Mouse (Mus musculus) limb, embryonic 13.5 days (tissue): ENCODE results near the gene Gm13279. TPM values are rescaled to one million over a fixed set of nuclear protein-coding genes. Genes with fewer than 3 reads are reported as not detected.
"Not testable (repeated sequence)": the region's sequence is repeated elsewhere in the genome, so short reads cannot be mapped to it uniquely, and the experiment has no call there.

Experiments used
- ATAC-seq: fragments of 200-750 bp; cut with Nextera tagmentation; 2 replicates; pipeline ENCODE4 v1.8.0; 2017; ENCODE audit warnings: low read depth, moderate number of reproducible peaks, moderate TSS enrichment; ENCODE audit not compliant: low FRiP score
- H3K27ac ChIP-seq: fragments of 300-500 bp; sonication (generic); 2 replicates; pipeline ENCODE4 v1.5.1; 2015; ENCODE audit warnings: inconsistent platforms, mild to moderate bottlenecking, moderate library complexity
- H3K27me3 ChIP-seq: fragments of 300-500 bp; sonication (generic); 2 replicates; pipeline ENCODE4 v1.6.1; 2015; ENCODE audit warnings: mild to moderate bottlenecking, inconsistent platforms
- H3K36me3 ChIP-seq: fragments of 300-500 bp; sonication (generic); 2 replicates; pipeline ENCODE4 v1.6.1; 2015; ENCODE audit warnings: inconsistent platforms, mild to moderate bottlenecking, moderate library complexity
- H3K4me1 ChIP-seq: fragments of 300-500 bp; sonication (generic); 2 replicates; pipeline ENCODE4 v1.6.1; 2015; ENCODE audit warnings: inconsistent platforms
- H3K4me2 ChIP-seq: fragments of 300-500 bp; sonication (generic); replicated peaks from 2 replicates; pipeline ENCODE4 v1.6.1; 2015; ENCODE audit warnings: inconsistent platforms, mild to moderate bottlenecking, moderate library complexity
- H3K4me3 ChIP-seq: fragments of 300-500 bp; sonication (generic); 2 replicates; pipeline ENCODE4 v1.5.1; 2015; ENCODE audit warnings: moderate library complexity, mild to moderate bottlenecking, inconsistent platforms
- H3K9ac ChIP-seq: fragments of 300-500 bp; sonication (generic); 2 replicates; pipeline ENCODE4 v1.6.1; 2015; ENCODE audit warnings: mild to moderate bottlenecking, inconsistent platforms
- H3K9me3 ChIP-seq: fragments of 300-500 bp; sonication (generic); 2 replicates; pipeline ENCODE4 v1.6.1; 2016; ENCODE audit warnings: inconsistent platforms
- WGBS: fragments of 180-500 bp; shearing (Covaris S2); methylation state at CpG from one replicate; pipeline ENCODE4 v1.1.7; 2015; 5-methylcytosine and 5-hydroxymethylcytosine counted together
- polyA plus RNA-seq: library from polyadenylated mRNA; unstranded; fragments of >200 nt; fragmentation: Nextera tagmentation; extraction: Ambion mirVana; gene quantifications from 2 replicates; pipeline ENCODE4 v1.2.1, GENCODE M21; 2015

Gm13279 gene
- polyA plus RNA-seq, 1 experiment from 2014 or later, result not detected

DNA sequence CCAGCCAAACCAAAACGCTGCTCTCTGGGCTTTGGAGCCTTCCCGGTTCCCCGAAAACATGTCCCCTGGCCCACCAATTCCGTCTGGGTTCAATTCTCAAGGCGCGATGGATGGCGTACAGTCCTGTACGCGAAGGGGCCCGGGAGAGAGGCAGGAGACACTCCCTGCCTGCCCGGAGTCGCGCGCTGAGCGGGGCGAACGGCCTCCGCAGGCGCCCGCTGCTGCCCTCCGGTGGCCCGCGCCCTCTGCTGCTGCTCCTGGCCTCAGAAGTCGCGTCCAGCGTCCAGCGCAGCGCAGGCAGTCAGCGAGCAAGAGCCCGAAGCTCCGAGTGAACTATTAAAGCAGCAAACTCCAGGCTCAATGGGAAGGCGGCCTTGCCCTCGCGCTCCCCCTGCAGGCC, 8.6 kb downstream of the Gm13279 start:
- not testable (repeated sequence) for H3K9ac ChIP-seq, H3K27ac ChIP-seq, H3K4me1 ChIP-seq, H3K9me3 ChIP-seq, H3K27me3 ChIP-seq, H3K36me3 ChIP-seq, ATAC-seq
- WGBS, result 0% methylated on average over 13 of the region's 34 CpGs
- H3K4me2 ChIP-seq, result peak overlapping the region; percentile 46; the same call in 1 of the 2 replicates
- peak overlapping the region; percentile 28 for H3K4me3 ChIP-seq

DNA sequence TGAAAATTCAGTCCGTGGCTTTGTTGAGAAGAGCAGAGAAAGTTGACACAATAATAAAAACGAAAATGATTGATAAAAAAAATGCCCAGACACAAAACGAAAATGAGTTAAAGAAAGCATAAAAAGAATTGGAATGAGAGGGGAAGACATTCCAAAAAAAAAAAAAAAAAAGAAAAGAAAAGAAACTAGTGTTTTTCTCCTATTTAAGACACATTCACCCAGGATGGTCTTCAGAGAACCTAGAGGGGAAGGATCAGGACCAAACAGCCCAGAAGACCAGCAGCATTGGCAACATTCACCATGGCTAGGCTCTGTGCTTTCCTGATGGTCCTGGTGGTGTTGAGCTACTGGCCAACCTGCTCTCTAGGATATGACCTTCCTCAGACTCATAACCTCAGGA, 18.7 kb downstream of the Gm13279 start, which contains the start of gene Ifna7:
TSS of gene Ifna7 (plus strand) at position 301 of the 400 bp plus-strand sequence.
- H3K27ac ChIP-seq, result no peak within 1 kb of the TSS
- no peaks in the 10 kb centered on the region for H3K9me3 ChIP-seq
- no peaks in the 10 kb centered on the region for H3K4me1 ChIP-seq
- no peak within 1 kb of the TSS for H3K9ac ChIP-seq
- no peak within 1 kb of the TSS for H3K4me3 ChIP-seq
- no peak within 1 kb of the TSS for H3K4me2 ChIP-seq
- ATAC-seq, result no peak
- no peaks in the 10 kb centered on the region; the same call in 1 of the 2 replicates for H3K27me3 ChIP-seq
- H3K36me3 ChIP-seq, result no peaks in the 10 kb centered on the region
- 54% methylated on average over 3 of the region's 3 CpGs for WGBS

DNA sequence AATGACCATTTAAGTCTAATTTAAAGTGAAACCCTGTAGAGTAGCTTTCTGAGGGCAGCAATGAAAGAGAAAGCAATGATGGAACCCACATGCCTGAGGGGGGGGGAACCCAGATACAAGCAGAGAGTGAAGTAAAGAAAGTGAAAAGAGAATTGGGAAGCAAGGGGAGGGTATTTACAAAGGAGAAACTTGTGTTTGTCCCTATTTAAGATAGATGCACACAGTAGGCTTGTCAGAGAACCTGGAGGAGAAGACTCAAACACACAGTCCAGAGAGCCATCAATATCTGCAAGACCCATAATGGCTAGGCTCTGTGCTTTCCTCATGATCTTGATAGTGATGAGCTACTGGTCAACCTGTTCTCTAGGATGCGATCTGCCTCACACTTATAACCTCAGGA, 22.5 kb downstream of the Gm13279 start, which contains the start of gene Ifna11:
TSS of gene Ifna11 (plus strand) at position 301 of the 400 bp plus-strand sequence.
- H3K27ac ChIP-seq, result no peak within 1 kb of the TSS
- no peak within 1 kb of the TSS for H3K9ac ChIP-seq
- H3K4me3 ChIP-seq, result no peak within 1 kb of the TSS
- WGBS, result 87% methylated on average over 1 of the region's 1 CpGs
- no peaks in the 10 kb centered on the region for H3K36me3 ChIP-seq
- no peaks in the 10 kb centered on the region for H3K9me3 ChIP-seq
- no peak for ATAC-seq
- H3K4me2 ChIP-seq, result no peak within 1 kb of the TSS
- H3K4me1 ChIP-seq, result no peaks in the 10 kb centered on the region
- H3K27me3 ChIP-seq, result no peaks in the 10 kb centered on the region

DNA sequence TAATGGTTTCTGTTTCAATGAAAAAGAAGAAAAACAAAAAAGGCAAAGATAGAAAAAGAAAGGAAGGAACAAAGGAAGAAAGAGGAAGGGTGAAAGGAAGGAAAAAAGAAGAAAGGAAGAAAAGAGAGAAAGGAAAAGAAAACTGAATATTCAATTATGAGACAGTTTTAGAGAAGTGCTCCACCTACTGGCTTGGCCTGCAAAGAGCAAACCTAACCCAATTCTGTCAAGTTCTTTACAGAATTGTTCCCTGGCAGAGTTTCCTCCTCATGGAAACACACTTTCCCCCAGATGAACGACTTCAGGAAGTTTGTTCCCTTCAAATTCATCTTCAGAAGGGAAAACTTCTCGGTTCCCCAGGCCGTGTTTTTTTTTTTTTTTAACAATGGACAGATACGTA, 25.8 kb downstream of the Gm13279 start:
- Histone ChIP-seq H3K27me3 (no peaks in the 10 kb centered on the region), H3K4me2 (no peak overlapping the region), H3K9me3 (no peaks in the 10 kb centered on the region), H3K27ac (no peak overlapping the region), H3K4me3 (no peak overlapping the region), H3K9ac (no peak overlapping the region), H3K36me3 (no peaks in the 10 kb centered on the region), H3K4me1 (no peaks in the 10 kb centered on the region)
- whole genome bisulfite sequencing, result 23% methylated on average over 4 of the region's 4 CpGs
- no peak for ATAC-seq

DNA sequence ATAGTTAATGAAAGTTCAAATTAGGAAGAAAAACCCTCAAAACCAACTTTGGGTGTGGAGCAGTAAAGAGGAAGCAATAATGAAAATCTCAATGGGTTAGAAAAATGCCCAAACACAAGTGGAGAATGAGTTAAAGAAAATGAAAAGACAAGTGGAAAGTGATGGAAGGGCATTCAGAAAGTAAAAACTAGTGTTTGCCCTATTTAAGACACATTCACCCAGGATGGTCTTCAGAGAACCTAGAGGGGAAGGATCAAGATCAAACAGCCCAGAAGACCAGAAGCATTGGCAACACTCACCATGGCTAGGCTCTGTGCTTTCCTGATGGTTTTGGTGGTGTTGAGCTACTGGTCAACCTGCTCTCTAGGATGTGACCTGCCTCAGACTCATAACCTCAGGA, 29.9 kb downstream of the Gm13279 start, which contains the start of gene Ifna6:
TSS of gene Ifna6 (plus strand) at position 301 of the 400 bp plus-strand sequence.
- not testable (repeated sequence) for H3K27me3 ChIP-seq, H3K4me3 ChIP-seq, H3K9ac ChIP-seq, H3K4me1 ChIP-seq, H3K9me3 ChIP-seq, ATAC-seq, H3K4me2 ChIP-seq, H3K27ac ChIP-seq, H3K36me3 ChIP-seq

DNA sequence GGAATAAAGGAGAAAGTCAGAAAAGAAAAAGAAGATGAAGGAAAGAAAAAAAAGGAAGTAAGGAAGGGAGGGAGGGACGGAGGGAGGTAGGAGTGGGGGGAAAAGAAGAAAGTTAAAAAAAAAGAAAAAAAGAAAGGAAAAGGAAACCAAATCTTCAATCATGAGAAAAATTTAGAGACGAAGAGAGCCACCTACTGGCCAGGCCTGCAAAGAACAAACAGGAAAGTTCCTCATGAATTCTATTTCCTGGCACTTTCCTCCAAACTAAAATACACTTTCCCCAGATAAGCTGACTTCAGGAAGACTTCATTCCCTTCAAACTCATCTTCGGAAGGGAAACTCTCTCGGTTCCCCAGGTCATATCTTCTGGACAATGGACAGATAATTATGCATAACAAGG, 33.3 kb downstream of the Gm13279 start:
- no peak overlapping the region for H3K4me3 ChIP-seq
- no peak overlapping the region for H3K27ac ChIP-seq
- WGBS, result 21% methylated on average over 4 of the region's 4 CpGs
- no peaks in the 10 kb centered on the region for H3K4me1 ChIP-seq
- H3K9ac ChIP-seq, result no peak overlapping the region
- no peak for ATAC-seq
- H3K36me3 ChIP-seq, result no peaks in the 10 kb centered on the region
- no peaks in the 10 kb centered on the region for H3K27me3 ChIP-seq
- H3K9me3 ChIP-seq, result no peaks in the 10 kb centered on the region
- H3K4me2 ChIP-seq, result no peak overlapping the region

DNA sequence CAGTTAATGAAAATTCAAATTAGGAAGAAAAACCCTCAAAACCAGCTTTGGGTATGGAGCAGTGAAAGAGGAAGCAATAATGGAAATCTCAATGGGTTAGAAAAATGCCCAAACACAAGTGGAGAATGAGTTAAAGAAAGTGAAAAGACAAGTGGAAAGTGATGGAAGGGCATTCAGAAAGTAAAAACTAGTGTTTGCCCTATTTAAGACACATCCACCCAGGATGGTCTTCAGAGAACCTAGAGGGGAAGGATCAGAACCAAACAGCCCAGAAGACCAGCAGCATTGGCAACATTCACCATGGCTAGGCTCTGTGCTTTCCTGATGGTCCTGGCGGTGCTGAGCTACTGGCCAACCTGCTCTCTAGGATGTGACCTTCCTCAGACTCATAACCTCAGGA, 38.0 kb downstream of the Gm13279 start, which contains the start of gene Ifna5:
TSS of gene Ifna5 (plus strand) at position 301 of the 400 bp plus-strand sequence.
- not testable (repeated sequence) for ATAC-seq, H3K9me3 ChIP-seq, H3K4me1 ChIP-seq, H3K4me2 ChIP-seq, H3K36me3 ChIP-seq, H3K4me3 ChIP-seq, H3K9ac ChIP-seq, H3K27me3 ChIP-seq, H3K27ac ChIP-seq
- WGBS, result 83% methylated on average over 1 of the region's 1 CpGs

DNA sequence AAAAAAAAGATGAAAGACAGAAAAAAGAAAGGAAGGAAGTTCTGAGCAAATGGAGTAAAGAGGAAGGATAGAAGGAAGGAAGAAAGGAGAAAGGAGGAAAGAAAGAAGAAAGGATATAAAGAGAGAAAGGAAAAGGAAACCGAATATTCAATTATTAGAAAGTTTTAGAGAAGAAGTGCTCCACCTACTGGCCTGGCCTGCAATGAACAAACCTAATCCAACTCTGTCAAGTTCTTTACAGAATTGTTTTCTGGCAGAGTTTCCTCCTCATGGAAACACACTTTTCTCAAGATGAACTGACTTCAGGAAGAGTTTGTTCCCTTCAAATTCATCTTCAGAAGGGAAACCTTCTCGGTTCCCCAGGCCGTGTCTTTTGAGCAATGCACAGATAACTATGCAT, 41.6 kb downstream of the Gm13279 start:
- H3K4me3 ChIP-seq, result no peak overlapping the region
- no peaks in the 10 kb centered on the region for H3K27me3 ChIP-seq
- H3K27ac ChIP-seq, result no peak overlapping the region
- no peaks in the 10 kb centered on the region for H3K4me1 ChIP-seq
- 40% methylated on average over 3 of the region's 3 CpGs for WGBS
- no peak overlapping the region for H3K4me2 ChIP-seq
- no peaks in the 10 kb centered on the region for H3K36me3 ChIP-seq
- no peak overlapping the region for H3K9ac ChIP-seq
- ATAC-seq, result no peak
- no peaks in the 10 kb centered on the region for H3K9me3 ChIP-seq

DNA sequence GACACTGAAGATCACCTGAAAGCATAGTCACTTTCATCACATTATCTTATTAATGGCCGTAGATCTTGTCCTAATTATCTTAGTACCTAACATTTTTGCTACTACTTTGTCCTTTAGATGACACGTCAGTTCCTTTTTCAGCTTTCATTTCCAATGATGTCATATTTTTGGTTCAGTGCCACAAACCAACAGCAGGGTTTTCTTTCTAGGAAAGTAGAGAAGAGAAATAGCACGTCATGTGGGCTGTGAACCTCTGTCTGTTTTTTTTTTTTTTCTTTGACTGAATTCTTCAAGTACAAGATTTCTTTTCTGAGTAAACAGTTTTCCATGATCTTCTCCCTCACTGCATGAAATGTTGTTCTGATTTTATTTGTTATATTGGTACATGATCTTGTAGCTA, 42.9 kb downstream of the Gm13279 start:
- H3K4me3 ChIP-seq, result no peak overlapping the region
- ATAC-seq, result no peak
- no peaks in the 10 kb centered on the region for H3K36me3 ChIP-seq
- no peaks in the 10 kb centered on the region for H3K27me3 ChIP-seq
- no peak overlapping the region for H3K27ac ChIP-seq
- no peaks in the 10 kb centered on the region for H3K4me1 ChIP-seq
- no peak overlapping the region for H3K4me2 ChIP-seq
- 78% methylated on average over 3 of the region's 3 CpGs for WGBS
- H3K9ac ChIP-seq, result no peak overlapping the region
- H3K9me3 ChIP-seq, result no peaks in the 10 kb centered on the region

DNA sequence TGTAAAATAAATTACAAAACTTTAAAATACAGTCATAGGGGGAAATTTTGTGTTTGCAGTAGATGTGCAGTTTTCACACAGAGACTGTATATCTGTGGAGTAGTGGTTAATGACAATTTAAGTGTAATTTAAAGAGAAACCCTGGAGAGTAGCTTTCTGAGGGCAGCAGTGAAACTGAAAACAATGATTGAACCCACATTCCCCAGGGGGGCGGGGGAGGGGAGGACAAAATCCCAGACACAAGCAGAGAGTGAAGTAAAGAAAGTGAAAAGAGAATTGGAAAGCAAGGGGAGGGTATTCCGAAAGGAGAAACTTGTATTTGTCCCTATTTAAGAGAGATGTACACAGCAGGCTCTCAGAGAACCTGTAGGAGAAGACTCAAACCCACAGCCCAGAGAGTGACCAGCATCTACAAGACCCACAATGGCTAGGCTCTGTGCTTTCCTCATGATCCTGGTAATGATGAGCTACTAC, 44.3 kb downstream of the Gm13279 start, which contains the start of gene Ifna4:
TSS of gene Ifna4 (plus strand) at position 424 of the 474 bp plus-strand sequence.
- H3K27me3 ChIP-seq, result no peaks in the 10 kb centered on the region

DNA sequence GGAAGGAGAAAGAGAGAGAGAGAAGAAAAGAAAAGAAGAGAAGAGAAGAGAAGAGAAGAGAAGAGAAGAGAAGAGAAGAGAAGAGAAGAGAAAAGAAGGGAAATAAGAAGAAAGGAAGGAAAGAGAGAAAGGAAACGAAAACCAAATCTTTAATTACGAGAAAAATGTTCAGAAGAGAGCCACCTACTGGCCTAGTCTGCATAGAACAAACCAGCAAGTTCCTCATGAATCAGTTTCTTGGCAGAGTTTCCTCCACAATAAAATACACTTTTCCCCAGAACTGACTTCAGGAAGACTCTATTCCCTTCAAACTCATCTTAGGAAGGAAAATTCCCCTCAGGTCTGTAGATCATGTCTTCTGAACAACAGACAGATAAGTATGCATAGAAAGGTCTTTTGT, 48.1 kb downstream of the Gm13279 start:
- WGBS, result 53% methylated on average over 2 of the region's 2 CpGs
- Histone ChIP-seq H3K36me3 (no peaks in the 10 kb centered on the region), H3K9ac (no peak overlapping the region), H3K4me1 (no peaks in the 10 kb centered on the region), H3K27ac (no peak overlapping the region), H3K4me3 (no peak overlapping the region), H3K4me2 (no peak overlapping the region), H3K27me3 (no peaks in the 10 kb centered on the region), H3K9me3 (no peaks in the 10 kb centered on the region)
- no peak for ATAC-seq

More for the DNA sequence above, 44.3 kb downstream of the Gm13279 start, which contains the start of gene Ifna4:
- Histone ChIP-seq H3K4me1 (no peaks in the 10 kb centered on the region), H3K9me3 (no peaks in the 10 kb centered on the region), H3K4me3 (no peak within 1 kb of the TSS), H3K36me3 (no peaks in the 10 kb centered on the region), H3K27ac (no peak within 1 kb of the TSS), H3K9ac (no peak within 1 kb of the TSS), H3K4me2 (no peak within 1 kb of the TSS)
- 58% methylated on average over 2 of the region's 2 CpGs for WGBS
- ATAC-seq, result no peak
